Mouse (Mus musculus) layer of hippocampus, adult 2 months (tissue): ENCODE measurements around the gene Rrp15. TPM values are rescaled to one million over a fixed set of nuclear protein-coding genes. Genes with fewer than 3 reads are reported as not detected.

Source experiments
- DNase-seq, 2 experiments: peaks; one replicate each; pipeline ENCODE4 v3.0.0; 2022; ENCODE audit warnings: low spot score in 2 of 2
- H3K27ac ChIP-seq: fragments of 200-600 bp; 2 replicates; pipeline ENCODE4 v1.8.1; 2022
- H3K4me3 ChIP-seq: fragments of 200-600 bp; 2 replicates; pipeline ENCODE4 v1.8.1; 2022; ENCODE audit warnings: mild to moderate bottlenecking
- CTCF ChIP-seq: fragments of 200-600 bp; conservative IDR thresholded peaks from 2 replicates; pipeline ENCODE4 v1.8.1; 2022; ENCODE audit warnings: antibody characterized with exemption, mild to moderate bottlenecking, moderate library complexity
- total RNA-seq, 2 experiments: library from RNA; stranded (reverse); gene quantifications; 2 replicates each; pipeline ENCODE4 v1.2.3; 2021

Gene Rrp15
- total RNA-seq, 2 experiments from 2014 or later = 14.6 to 15.2 TPM

DNA sequence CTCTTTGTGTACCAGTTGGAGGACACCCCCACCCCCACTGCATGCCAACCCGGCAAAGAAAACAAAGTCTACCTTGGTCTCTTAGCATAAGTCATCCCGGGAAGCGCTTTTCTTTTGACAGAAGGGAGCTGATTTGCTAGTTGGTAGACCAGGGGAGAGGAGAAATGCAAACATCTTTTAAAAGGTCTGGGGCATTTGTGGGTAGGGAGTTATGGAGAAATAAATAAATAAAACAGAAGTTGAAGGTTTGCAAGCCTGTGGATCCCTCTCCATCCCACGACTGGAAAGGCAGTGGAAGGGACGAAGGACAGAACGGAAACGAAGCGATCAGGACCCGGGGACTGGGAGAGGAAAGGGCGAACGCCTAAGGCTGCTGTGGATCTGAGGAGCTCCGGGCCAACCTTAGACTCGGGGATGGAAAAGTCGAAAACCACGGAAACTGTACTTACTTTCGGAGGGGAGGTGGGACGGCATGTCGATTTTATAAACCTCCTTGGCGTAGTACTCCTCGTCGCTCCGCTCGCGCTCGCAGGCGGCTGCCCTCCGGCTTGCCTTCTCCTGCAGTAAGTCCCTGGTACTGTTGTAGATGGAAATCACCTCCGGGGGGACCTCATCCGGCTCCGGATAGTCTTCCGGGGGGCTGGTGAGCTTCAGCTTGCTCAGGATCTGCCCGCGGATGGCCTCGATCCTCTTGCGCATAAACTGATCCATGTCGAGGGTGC is 45.0 kb downstream of the Rrp15 start:
- peak; percentile 51 for TF ChIP-seq CTCF
- DNase-seq = no peak
- Histone ChIP-seq H3K4me3 (peak overlapping the region; percentile 69), H3K27ac (peak overlapping the region; percentile 97)

DNA sequence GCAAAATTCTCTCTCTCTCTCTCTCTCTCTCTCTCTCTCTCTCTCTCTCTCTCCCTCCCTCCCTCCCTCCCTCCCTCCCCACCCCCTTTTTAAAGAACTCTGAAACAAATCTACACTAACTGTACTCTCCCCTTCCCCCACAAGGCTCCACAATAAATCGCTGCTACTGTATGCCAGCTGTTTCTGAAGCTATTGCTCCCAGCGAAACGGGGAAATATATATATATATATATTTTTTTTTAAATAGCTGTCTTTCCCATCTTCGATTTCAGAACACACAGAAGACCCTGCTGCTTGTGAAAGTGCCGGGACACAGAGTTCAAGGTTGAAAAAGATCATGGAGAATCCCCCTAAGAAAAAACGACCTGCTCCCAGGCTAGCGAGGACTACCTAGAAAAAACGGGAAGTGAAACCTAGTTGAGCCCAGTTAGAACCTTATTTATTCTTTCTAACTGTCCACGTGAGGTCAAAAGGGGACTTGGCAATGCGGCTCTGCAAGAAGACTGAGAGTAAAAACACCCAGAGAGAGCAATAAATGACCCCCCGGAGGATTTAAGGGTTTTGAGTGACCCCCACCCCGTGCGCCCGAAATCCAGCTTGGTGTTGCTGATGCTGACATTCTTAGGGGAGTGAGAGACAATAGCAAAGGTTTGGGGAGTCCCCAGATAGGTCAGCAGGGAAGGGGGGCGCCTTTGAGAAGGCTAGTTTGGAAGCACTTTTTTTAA is 45.7 kb downstream of the Rrp15 start:
- no peak for TF ChIP-seq CTCF
- no peak for DNase-seq
- H3K27ac ChIP-seq = peak overlapping the region; percentile 97
- H3K4me3 ChIP-seq = peak overlapping the region; percentile 69

DNA sequence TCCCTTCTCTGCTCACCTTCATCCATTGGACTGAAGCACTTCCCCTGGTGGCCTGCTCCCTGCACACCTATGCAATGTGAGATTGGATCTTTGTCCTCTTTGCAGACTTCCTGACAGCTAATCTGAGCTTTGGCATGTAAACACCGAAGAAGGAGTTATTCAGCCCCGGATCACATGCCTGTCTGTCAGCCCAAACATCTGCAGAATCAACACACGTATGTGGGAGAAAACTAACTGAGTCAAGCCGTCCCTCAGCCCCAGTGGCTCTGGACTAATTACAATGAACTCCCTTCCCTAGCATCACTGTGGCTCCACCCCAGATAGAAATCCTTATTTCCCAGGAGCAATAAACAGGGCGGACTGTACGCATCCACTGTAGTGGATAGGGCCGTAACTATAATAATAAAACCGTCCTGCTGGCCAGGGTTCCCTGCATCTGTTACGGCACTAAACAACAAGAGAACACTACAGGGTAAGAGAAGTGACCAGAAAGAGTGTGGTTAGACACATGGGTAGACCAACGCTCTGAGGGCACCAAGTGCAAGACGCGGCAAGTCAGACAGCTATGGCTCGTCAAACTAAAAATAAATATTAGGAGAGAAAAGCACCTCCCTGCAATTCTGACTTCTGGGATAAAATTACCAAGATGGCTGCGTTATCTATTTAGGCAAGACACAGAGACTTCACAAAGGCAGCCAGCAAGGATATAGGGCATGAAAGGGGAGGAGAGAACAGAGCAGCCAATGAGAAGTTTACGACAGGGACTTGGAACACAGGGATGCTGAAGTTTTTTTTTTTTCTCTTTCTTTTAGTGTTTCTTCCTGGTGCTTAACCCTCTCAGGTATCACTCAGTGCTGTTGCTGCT is 46.5 kb downstream of the Rrp15 start:
- TF ChIP-seq CTCF = no peak
- Histone ChIP-seq H3K4me3 (peak overlapping the region; percentile 69), H3K27ac (peak overlapping the region; percentile 81)
- DNase-seq = no peak

DNA sequence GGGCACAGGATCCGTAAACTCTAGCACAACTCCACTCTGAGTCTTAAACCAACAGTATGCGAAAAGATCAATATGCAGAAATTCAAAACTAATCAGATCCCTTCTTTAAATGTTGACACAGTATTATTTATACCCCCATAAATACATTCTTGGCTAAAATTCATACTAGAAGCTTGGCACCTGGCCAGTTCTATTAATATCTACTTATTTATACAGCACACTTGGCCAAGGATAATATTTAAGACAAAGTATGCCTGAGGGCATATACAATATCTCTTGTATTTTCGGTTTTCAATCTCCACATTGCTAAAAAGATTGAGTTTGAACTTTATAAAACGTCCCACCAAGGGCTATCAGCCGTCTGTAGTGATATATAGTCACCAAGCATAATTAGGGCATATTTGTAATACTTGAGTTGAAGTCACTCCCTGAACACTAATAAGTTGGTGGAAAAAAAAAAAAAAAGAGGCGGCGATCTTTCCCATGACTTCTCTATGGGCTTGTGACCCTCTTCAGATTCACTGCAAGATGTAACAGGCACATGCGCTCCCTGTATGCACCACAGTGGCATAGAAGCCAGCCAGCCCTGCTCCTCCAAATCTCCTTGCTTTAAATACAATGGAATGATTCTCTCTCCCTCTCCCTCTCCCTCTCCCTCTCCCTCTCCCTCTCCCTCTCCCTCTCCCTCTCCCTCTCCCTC is 47.8 kb downstream of the Rrp15 start:
- no peak for TF ChIP-seq CTCF
- no peak overlapping the region for H3K27ac ChIP-seq
- DNase-seq = no peak

DNA sequence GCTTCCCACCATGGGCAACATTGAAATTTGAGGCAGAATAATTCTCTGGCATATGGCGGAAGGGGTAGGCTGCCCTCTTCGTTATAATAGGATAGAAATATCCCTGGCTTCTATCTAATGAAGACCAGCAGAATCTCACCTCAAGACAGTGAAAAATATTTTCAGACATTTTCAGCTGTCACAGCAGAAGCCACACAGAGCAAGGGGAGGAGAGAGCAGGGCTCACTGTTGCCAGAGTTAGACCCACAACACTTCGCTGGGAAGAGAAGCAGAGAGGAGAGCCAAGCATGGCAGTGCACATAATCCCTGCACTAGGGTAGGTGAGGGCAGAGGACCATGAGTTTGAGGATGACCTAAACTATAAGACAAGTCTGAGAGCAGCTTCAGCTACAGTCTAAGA is 48.7 kb downstream of the Rrp15 start:
- no peak for TF ChIP-seq CTCF
- no peak overlapping the region for H3K4me3 ChIP-seq
- H3K27ac ChIP-seq = no peak overlapping the region

More for the DNA sequence above, 47.8 kb downstream of the Rrp15 start:
- no peak overlapping the region; the same call in 1 of the 2 replicates for H3K4me3 ChIP-seq

DNA sequence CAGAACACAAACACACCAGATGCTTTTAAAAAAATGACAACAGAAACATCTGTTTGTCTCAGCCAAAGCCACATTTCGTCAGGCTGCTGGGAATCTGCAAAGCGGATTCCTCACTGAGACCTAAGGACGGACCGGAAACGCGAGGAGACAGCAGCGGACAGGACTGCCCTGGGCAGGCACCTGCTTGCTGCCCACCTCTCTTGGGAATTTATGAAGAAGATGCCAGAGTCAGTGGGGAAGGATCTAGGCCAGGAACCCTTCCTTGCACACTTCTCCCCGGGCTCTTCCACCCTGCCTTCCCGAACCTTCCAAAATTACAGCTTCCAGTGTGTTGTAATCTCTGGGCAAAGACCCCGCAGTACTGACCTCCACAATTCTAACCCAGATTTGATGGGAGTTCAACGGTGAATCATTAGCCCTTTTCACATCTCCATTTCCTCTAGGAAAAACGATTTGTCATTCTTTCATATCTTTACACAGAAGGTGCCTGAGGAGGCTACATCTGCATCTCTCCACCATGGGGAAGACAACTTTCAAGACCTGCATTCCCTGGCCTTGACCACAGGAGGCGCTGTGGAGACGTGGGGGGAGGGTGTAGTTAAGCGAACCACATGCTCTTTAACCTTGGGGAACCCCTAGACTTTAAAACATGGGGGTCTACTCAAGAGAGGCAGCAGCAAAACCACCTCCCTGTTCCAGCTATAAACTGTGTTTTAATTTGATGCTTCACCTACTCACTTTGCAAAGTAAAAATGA is 50.4 kb downstream of the Rrp15 start:
- H3K4me3 ChIP-seq = no peak overlapping the region
- H3K27ac ChIP-seq = no peak overlapping the region
- no peak for DNase-seq
- peak; percentile 71 for TF ChIP-seq CTCF

More for the DNA sequence above, 48.7 kb downstream of the Rrp15 start:
- no peak for DNase-seq

DNA sequence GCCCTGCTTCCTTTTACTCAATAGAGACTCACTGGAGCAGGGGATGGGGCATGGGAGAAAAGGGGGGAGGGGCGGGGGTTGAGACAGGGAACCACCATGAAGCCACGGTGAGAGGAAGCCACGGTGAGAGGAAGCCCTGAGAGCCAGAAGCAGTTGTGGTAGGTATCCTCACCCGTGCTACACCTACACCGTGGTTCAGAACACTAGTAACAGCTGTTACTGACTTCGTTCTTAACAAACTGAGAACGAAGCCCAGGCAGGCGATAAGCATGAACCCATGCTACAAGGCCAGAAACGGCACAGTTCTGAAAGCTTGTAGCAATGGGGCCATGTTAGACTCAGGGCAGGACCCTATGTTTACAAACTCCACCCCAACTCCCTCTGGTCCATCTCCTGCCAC is 52.9 kb downstream of the Rrp15 start:
- Histone ChIP-seq H3K4me3 (no peak overlapping the region), H3K27ac (0 out of 2 replicates have a peak overlapping the region, but pooled peaks have one; percentile 57)
- no peak for TF ChIP-seq CTCF
- no peak for DNase-seq

DNA sequence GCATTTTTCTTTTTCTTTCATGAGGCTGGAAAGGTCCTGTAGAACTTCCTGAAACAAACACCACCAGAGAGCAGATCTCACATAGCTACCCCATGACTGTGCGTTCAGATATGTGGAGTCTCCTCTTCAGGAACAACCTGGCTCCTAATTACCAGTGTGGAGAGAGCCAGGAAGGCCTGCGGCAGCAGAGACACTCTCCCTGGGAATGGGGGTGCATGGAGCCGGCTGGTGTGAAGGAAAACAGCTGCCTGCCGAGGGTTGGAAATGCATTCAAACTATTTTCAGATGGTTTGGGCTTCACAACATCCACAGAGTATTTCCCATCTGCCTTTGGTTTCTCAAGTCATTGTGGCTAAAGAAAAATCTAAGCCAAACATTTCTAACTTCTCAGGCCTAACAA is 53.8 kb downstream of the Rrp15 start:
- H3K27ac ChIP-seq = peak overlapping the region; percentile 57; the same call in 1 of the 2 replicates
- DNase-seq = no peak
- H3K4me3 ChIP-seq = no peak overlapping the region
- no peak for TF ChIP-seq CTCF

DNA sequence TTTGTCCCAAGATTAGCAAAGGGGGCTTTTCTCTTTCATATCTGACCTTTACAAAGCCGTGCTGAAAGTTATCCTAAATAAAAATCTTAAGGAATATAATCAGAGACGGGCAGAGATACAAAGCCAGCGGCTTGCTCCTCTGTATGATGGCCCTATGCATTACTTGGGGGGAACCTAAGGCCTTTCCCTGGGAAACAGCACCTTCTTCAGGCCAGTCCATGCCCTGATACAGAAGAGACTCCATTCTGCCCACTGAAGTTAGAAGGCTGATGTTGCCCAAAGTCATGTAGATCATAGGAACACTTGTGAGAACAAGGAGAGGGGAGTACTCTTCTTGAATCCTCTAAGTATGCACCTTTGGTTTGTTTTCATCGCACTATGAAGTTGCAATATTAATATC is 56.8 kb downstream of the Rrp15 start:
- Histone ChIP-seq H3K4me3 (no peak overlapping the region), H3K27ac (peak overlapping the region; percentile 32; the same call in 1 of the 2 replicates)
- no peak for DNase-seq
- peak; percentile 61 for TF ChIP-seq CTCF

DNA sequence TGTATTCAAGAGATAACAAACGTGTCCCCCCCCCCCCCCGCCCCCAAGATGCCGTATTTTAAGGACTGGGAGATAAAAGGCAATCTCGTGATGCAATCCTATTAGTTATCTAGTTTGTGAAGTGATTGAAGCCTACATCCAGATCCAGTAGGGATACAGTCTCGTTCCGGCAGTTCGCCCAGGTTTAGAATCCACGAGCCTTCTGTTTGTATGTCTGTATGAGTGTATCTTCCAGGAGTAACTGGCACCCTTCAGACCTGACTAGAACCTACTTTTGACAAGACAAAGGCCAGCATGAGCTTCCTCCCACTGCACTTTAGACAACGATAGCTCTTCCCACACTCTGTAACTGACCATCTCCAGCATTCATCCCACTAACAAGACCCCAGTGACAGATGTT is 57.5 kb downstream of the Rrp15 start:
- peak overlapping the region; percentile 32; the same call in 1 of the 2 replicates for H3K27ac ChIP-seq
- H3K4me3 ChIP-seq = no peak overlapping the region
- TF ChIP-seq CTCF = no peak
- DNase-seq = no peak

DNA sequence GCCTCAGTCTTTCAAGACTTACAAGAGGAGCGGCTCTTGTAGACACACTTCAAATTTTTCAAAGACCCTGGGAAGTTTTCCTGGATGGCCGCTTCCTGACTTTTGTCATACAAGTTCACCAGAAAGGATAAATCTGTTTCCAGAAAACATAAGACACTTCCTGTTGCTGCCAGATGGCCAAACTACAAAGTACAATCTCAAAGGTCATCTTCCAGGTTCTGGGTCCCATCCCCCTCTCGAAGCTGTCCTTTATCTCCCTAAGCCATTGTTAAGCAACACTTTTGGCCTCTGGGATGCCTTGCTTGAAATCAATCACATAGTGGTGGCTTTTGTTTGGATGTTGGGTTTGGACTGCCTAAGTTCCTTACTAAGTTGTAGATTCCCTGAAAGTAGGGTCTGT is 65.1 kb downstream of the Rrp15 start:
- no peak for DNase-seq
- no peak for TF ChIP-seq CTCF
- no peak overlapping the region for H3K4me3 ChIP-seq
- no peak overlapping the region for H3K27ac ChIP-seq
